Comparison of ENCODE assay signal across 8 mouse cellular contexts in genomic region chr17:35549437-35550142, GRCm38 (mm10). TPM values are rescaled to one million over a fixed set of nuclear protein-coding genes. Genes with fewer than 3 reads are reported as not detected.
A peak's percentile ranks its signal among the peaks of the same experiment; 100 is the strongest.
DNase-seq lines count a peak whose midpoint lies in the region; ATAC-seq and TF ChIP-seq lines count a peak whose summit lies in the region.

No protein-coding gene starts in this region.

- DNase-seq in adrenal gland, postnatal 4 days (ENCODE audit: low spot score in 2 of 2): peak; percentile 52 to 54
- peak; percentile 72 to 82 for DNase-seq in frontal cortex, postnatal 10 days (ENCODE audit: low spot score in 2 of 2)
- no peak for DNase-seq in hindbrain, embryonic 14.5 days (ENCODE audit: low spot score)
- DNase-seq in layer of hippocampus, postnatal 36 days: peak; percentile 67 to 71
- peak; percentile 84 to 90 for DNase-seq in lung, postnatal 4 days
- DNase-seq in urinary bladder, adult 2 months (ENCODE audit: low spot score): peak; percentile 58
- DNase-seq in yolk sac, embryonic 10.5 days (ENCODE audit: low spot score): no peak

- no peak overlapping the region; the same call in 1 of the 2 replicates for H3K9ac ChIP-seq in ES-Bruce4 (ENCODE audit: low read depth, poor library complexity, severe bottlenecking)
- H3K9ac ChIP-seq in hindbrain, embryonic 14.5 days: no peak overlapping the region

- TF ChIP-seq CTCF in ES-Bruce4 (IDR thresholded peaks at IDR 0.05; ENCODE audit: low read depth, low read length): no peak

- H3K4me1 ChIP-seq in ES-Bruce4 (ENCODE audit: control insufficient read depth, insufficient read depth, low read length): peaks cover 8% of the 10 kb centered on the region
- no peaks in the 10 kb centered on the region for H3K4me1 ChIP-seq in hindbrain, embryonic 14.5 days (replicated peaks; ENCODE audit: control insufficient read depth, insufficient read depth, low read length)

- no peak for TF ChIP-seq POLR2A in ES-Bruce4 (IDR thresholded peaks at IDR 0.05; ENCODE audit: insufficient read depth, low read length)

- 42% methylated on average over 15 of the region's 15 CpGs for WGBS in hindbrain, embryonic 14.5 days

- no peaks in the 10 kb centered on the region for H3K9me3 ChIP-seq in ES-Bruce4 (replicated peaks; ENCODE audit: control insufficient read depth, insufficient read depth, low read length, poor library complexity, severe bottlenecking)
- H3K9me3 ChIP-seq in hindbrain, embryonic 14.5 days (ENCODE audit: control insufficient read depth, low read length): no peaks in the 10 kb centered on the region

- H3K27ac ChIP-seq in ES-Bruce4 (ENCODE audit: insufficient read depth, low read length): peak overlapping the region; percentile 37; the same call in 1 of the 2 replicates
- 0 out of 2 replicates have a peak overlapping the region, but pooled peaks have one; percentile 22 for H3K27ac ChIP-seq in hindbrain, embryonic 14.5 days

- TF ChIP-seq EP300 in ES-Bruce4 (IDR thresholded peaks at IDR 0.05; ENCODE audit: insufficient read depth, low read depth, low read length): no peak

- H3K4me2 ChIP-seq in hindbrain, embryonic 14.5 days (replicated peaks): no peak overlapping the region

- H3K4me3 ChIP-seq in ES-Bruce4 (ENCODE audit: low read depth, low read length): no peak overlapping the region
- no peak overlapping the region for H3K4me3 ChIP-seq in hindbrain, embryonic 14.5 days (replicated peaks; ENCODE audit: low read length)

- no peaks in the 10 kb centered on the region for H3K27me3 ChIP-seq in ES-Bruce4 (ENCODE audit: control insufficient read depth, insufficient read depth, low read length, poor library complexity, severe bottlenecking)
- H3K27me3 ChIP-seq in hindbrain, embryonic 14.5 days (ENCODE audit: control insufficient read depth, insufficient read depth, low read length): no peaks in the 10 kb centered on the region

- ATAC-seq in hindbrain, embryonic 14.5 days (ENCODE audit: low FRiP score): 0 out of 2 replicates have a peak, but pooled peaks have one; percentile 31

- no peaks in the 10 kb centered on the region for H3K36me3 ChIP-seq in ES-Bruce4 (ENCODE audit: control insufficient read depth, insufficient read depth, low read length, poor library complexity, severe bottlenecking)
- H3K36me3 ChIP-seq in hindbrain, embryonic 14.5 days (replicated peaks; ENCODE audit: control insufficient read depth, insufficient read depth): no peaks in the 10 kb centered on the region

RNA-seq across cellular contexts. Expression of gene Cdsn, which starts 2.3 kb away (rescaled TPM):
- polyA plus RNA-seq in ES-Bruce4 (2011; ENCODE audit: insufficient read depth, insufficient read length, low read depth, missing spikeins): 0.33 TPM in 1 of 2 replicates, not detected in the other
- total RNA-seq in adrenal gland, postnatal 4 days (2021): under 1 TPM; 0.11 to 0.37 TPM
- polyA plus RNA-seq in hindbrain, embryonic 14.5 days (2014; fragmentation: Nextera tagmentation; extraction: Ambion mirVana): 0.22 and 0.25 TPM in 2 replicates
- total RNA-seq in layer of hippocampus, postnatal 36 days (2021): under 1 TPM in 1 of 2 experiments, not detected in 1; 0.40 TPM
- 0.56 and 1.1 TPM in 2 replicates for polyA plus RNA-seq in urinary bladder, adult 2 months (2012; rRNA removed)

RNA-seq across cellular contexts. Expression of gene Psors1c2, which starts 16.6 kb away (rescaled TPM):
- 4.6 and 7.0 TPM in 2 replicates for polyA plus RNA-seq in ES-Bruce4 (2011; ENCODE audit: insufficient read depth, insufficient read length, low read depth, missing spikeins)
- total RNA-seq in adrenal gland, postnatal 4 days (2021): under 1 TPM in 1 of 2 experiments, not detected in 1; 0.87 TPM
- polyA plus RNA-seq in hindbrain, embryonic 14.5 days (2014; fragmentation: Nextera tagmentation; extraction: Ambion mirVana): 0.26 and 0.72 TPM in 2 replicates
- under 1 TPM; 0.42 to 0.63 TPM for total RNA-seq in layer of hippocampus, postnatal 36 days (2021)
- 0.12 and 0.15 TPM in 2 replicates for polyA plus RNA-seq in urinary bladder, adult 2 months (2012; rRNA removed)

RNA-seq across cellular contexts. Expression of gene 2300002M23Rik, which starts 17.7 kb away (rescaled TPM):
- polyA plus RNA-seq in ES-Bruce4 (2011; ENCODE audit: insufficient read depth, insufficient read length, low read depth, missing spikeins): 0.46 TPM in 1 of 2 replicates, not detected in the other
- total RNA-seq in adrenal gland, postnatal 4 days (2021): not detected
- not detected in 2 replicates for polyA plus RNA-seq in hindbrain, embryonic 14.5 days (2014; fragmentation: Nextera tagmentation; extraction: Ambion mirVana)
- total RNA-seq in layer of hippocampus, postnatal 36 days (2021): not detected
- not detected in 2 replicates for polyA plus RNA-seq in urinary bladder, adult 2 months (2012; rRNA removed)

RNA-seq across cellular contexts. Expression of gene Cchcr1, which starts 32.7 kb away (rescaled TPM):
- 13.4 and 15.3 TPM in 2 replicates for polyA plus RNA-seq in ES-Bruce4 (2011; ENCODE audit: insufficient read depth, insufficient read length, low read depth, missing spikeins)
- total RNA-seq in adrenal gland, postnatal 4 days (2021): 10 to 100 TPM; 20.0 to 23.5 TPM
- polyA plus RNA-seq in hindbrain, embryonic 14.5 days (2014; fragmentation: Nextera tagmentation; extraction: Ambion mirVana): 2.8 and 3.5 TPM in 2 replicates
- 10 to 100 TPM in 1 of 2 experiments, 1 to 10 TPM in 1; 9.3 to 10.0 TPM for total RNA-seq in layer of hippocampus, postnatal 36 days (2021)
- 15.3 and 16.2 TPM in 2 replicates for polyA plus RNA-seq in urinary bladder, adult 2 months (2012; rRNA removed)

RNA-seq across cellular contexts. Expression of gene Tcf19, which starts 33.0 kb away (rescaled TPM):
- polyA plus RNA-seq in ES-Bruce4 (2011; ENCODE audit: insufficient read depth, insufficient read length, low read depth, missing spikeins): 4.0 and 5.2 TPM in 2 replicates
- total RNA-seq in adrenal gland, postnatal 4 days (2021): 10 to 100 TPM; 31.0 to 34.7 TPM
- polyA plus RNA-seq in hindbrain, embryonic 14.5 days (2014; fragmentation: Nextera tagmentation; extraction: Ambion mirVana): 12.3 and 16.5 TPM in 2 replicates
- 1 to 10 TPM; 4.3 to 5.8 TPM for total RNA-seq in layer of hippocampus, postnatal 36 days (2021)
- polyA plus RNA-seq in urinary bladder, adult 2 months (2012; rRNA removed): 9.6 and 11.5 TPM in 2 replicates

Comparison
In these comparisons a context has a peak if more than half of its experiments do, and no peak if none do; other contexts are left out.
1. DNase-seq: peak in adrenal gland, postnatal 4 days (2 of 2), frontal cortex, postnatal 10 days (2 of 2), layer of hippocampus, postnatal 36 days (2 of 2), lung, postnatal 4 days (2 of 2) and urinary bladder, adult 2 months (single experiment); none in hindbrain, embryonic 14.5 days (single experiment) and yolk sac, embryonic 10.5 days (single experiment).